Mouse (Mus musculus) adrenal gland (tissue): ENCODE data around the gene Nrg4.

Experiments
- intact Hi-C: fragments of 180-260 bp; cut with DNase I; formaldehyde crosslinking; loops from one replicate; pipeline ENCODE4 v1.15.1; 2025

The Nrg4 gene

GRCm38 (mm10) chr9:55324516-55324915 is 2.1 kb downstream of the Nrg4 start:
- intact Hi-C loops, result no loop called here

- intact Hi-C loops, result no loop called here
Observed at GRCm38 (mm10) chr9:55324085-55324484, 2.6 kb downstream of the Nrg4 start.

- intact Hi-C loops, result no loop called here
Observed at GRCm38 (mm10) chr9:55322641-55323040, 4.0 kb downstream of the Nrg4 start.

GRCm38 (mm10) chr9:55313619-55314261 is 12.9 kb downstream of the Nrg4 start:
- intact Hi-C loops, result loop anchor here (5.0 kb wide), 1 partner anchor 166 kb away; the partner anchor contains the start of gene Ube2q2

DNA sequence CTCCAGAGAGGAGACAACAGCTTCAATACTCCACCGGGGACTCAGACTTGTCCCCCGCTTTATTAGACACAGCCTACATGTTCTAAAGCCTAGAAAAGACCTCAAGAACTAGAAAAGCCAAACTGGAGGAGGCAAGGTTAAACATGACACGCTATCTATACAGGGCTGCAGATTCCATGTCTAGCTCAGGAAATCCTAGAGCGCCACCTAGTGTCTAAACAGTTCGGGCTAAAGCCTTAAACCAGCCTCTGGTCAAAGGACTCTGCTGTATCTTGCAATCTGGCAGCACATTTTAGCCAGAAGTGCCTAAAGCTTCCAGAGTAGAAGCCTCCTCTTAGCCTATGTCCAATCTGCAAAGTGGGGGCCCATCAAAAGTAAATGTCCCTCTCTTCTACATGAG is 15.1 kb downstream of the Nrg4 start:
- intact Hi-C loops, result loop anchor here (2.0 to 5.0 kb wide), 2 partner anchors 164 to 289 kb away; partner anchors contain the start of gene Ube2q2

GRCm38 (mm10) chr9:55308455-55308854 is 18.2 kb downstream of the Nrg4 start:
- intact Hi-C loops, result no loop called here

GRCm38 (mm10) chr9:55307557-55307956 is 19.1 kb downstream of the Nrg4 start:
- intact Hi-C loops, result no loop called here

DNA sequence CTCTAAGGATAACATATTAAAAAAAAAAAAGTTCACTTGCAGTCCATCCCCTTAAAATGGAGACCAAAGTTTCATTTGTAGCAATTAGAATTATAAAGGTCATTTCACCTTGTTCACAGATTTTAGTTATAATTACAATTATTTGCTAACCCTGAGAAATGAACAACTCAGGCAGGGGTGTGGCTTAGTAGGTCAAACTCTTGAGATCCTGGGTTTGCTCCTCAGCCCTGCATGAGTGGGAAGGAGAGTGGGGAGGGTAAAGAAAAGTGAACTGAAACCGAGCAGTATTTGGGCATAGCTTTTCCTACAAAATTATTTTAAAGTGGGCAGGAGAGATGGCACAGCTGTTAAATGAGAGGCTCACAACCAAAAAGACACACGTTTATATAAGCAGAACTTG is 19.6 kb downstream of the Nrg4 start:
- intact Hi-C loops, result no loop called here

GRCm38 (mm10) chr9:55296221-55296620 is 30.4 kb downstream of the Nrg4 start:
- intact Hi-C loops, result no loop called here

- intact Hi-C loops, result no loop called here
Observed at GRCm38 (mm10) chr9:55291966-55292365, 34.7 kb downstream of the Nrg4 start.

DNA sequence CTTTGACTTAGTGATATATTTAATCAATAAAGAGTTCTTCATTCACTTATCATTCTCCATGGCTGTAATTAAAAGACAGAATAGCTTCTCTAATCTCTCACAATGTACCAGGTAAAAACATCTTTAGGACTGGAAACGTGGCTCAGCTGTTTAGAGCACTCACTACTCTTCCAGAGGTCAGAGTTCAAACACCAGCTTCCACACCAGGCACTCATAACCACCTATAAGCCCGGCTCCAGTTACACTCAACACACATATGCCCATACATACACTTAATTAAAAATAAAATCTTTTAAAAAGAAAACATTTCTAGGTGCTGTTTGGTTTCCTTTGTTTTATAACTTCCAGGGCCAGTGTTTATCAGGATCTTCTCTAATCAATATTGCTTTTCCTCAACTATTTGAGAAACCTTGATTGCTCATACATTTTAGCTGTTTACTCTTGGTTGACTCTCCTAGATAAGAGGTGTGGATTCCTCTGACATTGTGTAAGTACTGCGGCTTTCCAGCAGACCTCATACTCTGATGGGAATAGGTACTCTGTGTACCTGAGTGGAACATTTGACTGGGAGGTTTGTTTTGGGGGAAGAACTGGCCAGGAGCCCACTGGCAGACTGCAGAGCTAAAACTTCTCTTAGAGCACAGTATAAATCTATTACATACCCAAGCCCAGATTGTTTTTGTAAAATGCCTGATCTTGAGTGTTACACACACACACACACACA is 37.0 kb downstream of the Nrg4 start:
- intact Hi-C loops, result no loop called here

- intact Hi-C loops, result no loop called here
Observed at GRCm38 (mm10) chr9:55285197-55285596, 41.4 kb downstream of the Nrg4 start.

GRCm38 (mm10) chr9:55283516-55283915 is 43.1 kb downstream of the Nrg4 start:
- intact Hi-C loops, result no loop called here

DNA sequence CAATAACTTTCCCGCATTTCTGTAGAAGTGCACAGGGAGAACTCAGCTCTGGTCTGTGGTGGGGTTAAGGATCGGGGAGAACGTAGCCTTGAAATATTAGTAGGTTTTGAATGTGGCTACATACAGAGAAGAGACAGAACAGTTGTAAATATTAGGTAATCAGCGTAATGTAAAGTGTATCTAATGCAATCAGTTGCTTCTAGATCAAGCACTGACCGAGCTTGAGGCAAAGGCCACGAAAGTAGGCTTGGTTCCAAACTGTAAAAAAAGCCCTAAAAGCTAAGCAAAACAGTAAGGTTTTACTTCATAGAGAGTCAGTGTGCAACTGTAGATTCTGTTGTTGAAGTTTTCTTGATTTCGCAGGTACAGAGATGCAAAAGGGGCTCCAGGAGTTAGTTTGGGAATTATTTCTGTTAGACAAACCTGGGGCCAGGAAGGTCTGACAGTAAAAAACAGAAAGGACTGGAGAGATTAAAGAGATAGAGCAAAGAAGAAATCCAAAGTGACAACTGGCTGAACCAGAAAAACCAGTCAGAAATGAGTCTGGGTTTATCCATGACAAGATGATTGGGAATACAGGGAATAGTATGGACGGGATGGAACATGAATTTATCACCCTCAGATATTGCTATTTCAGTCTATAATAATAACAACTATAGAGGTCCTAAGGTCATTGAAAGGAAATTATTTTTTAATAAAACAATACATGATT is 47.4 kb downstream of the Nrg4 start:
- intact Hi-C loops, result no loop called here

- intact Hi-C loops, result no loop called here
Observed at GRCm38 (mm10) chr9:55277562-55277961, 49.1 kb downstream of the Nrg4 start.

- intact Hi-C loops, result no loop called here
Observed at GRCm38 (mm10) chr9:55273906-55274305, 52.7 kb downstream of the Nrg4 start.

- intact Hi-C loops, result no loop called here
Observed at GRCm38 (mm10) chr9:55271960-55272560, 54.6 kb downstream of the Nrg4 start.

- intact Hi-C loops, result no loop called here
Observed at GRCm38 (mm10) chr9:55264356-55265302, 62.0 kb downstream of the Nrg4 start.

DNA sequence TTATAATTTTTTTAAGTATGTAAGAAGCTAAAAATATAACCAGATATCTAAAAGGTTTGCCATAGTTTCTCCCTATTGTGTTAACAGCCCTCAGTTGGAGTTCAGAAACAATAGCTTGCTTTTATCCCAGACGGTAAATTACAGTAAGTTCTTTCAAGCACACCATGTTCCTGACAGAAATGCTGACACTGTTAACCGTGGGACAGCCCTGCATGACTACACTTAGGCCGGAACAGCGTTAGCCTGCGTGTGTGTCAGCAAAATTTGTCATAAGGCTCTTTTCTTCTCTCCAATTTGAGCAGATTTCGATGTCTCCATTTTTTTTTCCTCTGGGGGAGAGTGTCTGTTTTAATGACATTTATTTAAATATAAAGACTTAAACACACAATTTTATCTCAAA is 66.9 kb downstream of the Nrg4 start:
- intact Hi-C loops, result no loop called here

DNA sequence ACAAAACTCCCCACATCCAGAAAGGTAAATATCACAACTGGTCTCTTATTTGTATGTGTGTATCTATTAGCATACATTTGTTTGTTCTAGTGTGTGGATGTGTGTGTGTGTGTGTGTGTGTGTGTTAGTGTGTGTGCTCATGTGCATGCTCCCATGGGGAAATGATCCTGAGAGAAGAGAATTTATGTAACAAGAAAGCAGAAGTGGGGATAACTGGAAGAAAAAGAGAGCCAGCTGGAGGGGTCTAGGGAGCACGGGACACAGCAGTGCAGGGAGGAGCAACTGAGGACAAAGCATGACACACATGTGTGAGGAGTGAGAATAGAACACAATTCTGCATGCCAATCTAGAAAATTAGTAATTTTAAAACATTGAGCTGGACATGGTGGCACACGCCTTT is 69.5 kb downstream of the Nrg4 start:
- intact Hi-C loops, result no loop called here

- intact Hi-C loops, result no loop called here
Observed at GRCm38 (mm10) chr9:55255604-55256003, 71.0 kb downstream of the Nrg4 start.
